Comparison of ENCODE assay signal across 8 mouse cellular contexts in the genomic region with DNA sequence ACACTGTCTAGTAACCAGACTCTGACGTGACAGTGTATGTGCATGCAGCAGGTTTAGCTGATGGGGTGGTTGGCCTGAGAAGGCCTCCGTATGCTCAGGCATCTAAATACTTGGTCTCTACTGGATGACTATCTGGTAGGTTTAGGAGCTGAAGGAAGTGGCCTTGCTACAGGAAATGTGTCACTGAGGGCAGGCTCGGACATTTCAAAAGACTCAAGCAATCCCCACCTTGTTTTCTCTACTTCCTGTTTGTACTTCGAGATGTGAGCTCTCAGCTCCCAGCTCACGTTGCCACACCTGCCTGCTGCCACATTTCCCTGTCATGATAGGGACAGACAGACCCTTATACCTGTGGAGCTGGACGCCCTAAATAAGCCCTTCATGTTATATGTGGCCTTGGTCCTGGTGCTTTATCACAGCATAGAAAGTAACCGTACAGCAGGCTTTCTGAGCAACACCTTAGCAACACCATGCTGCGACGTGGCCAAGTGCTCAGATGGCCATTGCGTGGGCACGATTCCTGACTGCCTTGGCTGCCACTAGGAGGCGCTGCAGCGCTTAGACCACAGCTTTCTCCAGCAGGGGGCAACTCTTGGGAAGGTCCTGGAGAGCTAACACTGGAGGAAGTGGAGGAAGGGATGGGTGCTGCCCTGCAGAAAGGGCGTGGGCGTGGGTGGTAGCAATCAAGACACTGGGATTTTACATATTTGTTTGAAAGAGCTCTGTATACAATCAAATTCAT.
DNase-seq lines count a peak whose midpoint lies in the region; ATAC-seq and TF ChIP-seq lines count a peak whose summit lies in the region.

No protein-coding gene starts in this region.

- 58% methylated on average over 15 of the region's 15 CpGs for WGBS in midbrain, embryonic 12.5 days
- WGBS in midbrain, embryonic 16.5 days: 61% methylated on average over 15 of the region's 15 CpGs

- DNase-seq in gastrocnemius, adult 2 months: peak; percentile 31
- no peak for DNase-seq in gastrocnemius, adult 8-10 months (ENCODE audit: low spot score in 2 of 2)
- peak; percentile 39 to 59 for DNase-seq in lung, postnatal 4 days
- DNase-seq in urinary bladder, postnatal 10 days (ENCODE audit: low spot score): no peak

- no peak overlapping the region for H3K4me3 ChIP-seq in gastrocnemius, adult 2 months
- no peak overlapping the region for H3K4me3 ChIP-seq in midbrain, embryonic 12.5 days
- no peak overlapping the region for H3K4me3 ChIP-seq in midbrain, embryonic 16.5 days (ENCODE audit: low read depth, low read length)

- 0 out of 2 replicates have a peak, but pooled peaks have one; percentile 19 for ATAC-seq in midbrain, embryonic 12.5 days (ENCODE audit: low FRiP score, low read depth)
- ATAC-seq in midbrain, embryonic 16.5 days: no peak
- ATAC-seq in common myeloid progenitor, adult 5-6 weeks (replicated peaks; ENCODE audit: low read depth, poor library complexity, severe bottlenecking): peak; percentile 70
- ATAC-seq in frontal cortex, adult (ENCODE audit: low TSS enrichment): no peak

- no peaks in the 10 kb centered on the region; the same call in 1 of the 2 replicates for H3K4me1 ChIP-seq in midbrain, embryonic 12.5 days
- no peaks in the 10 kb centered on the region for H3K4me1 ChIP-seq in midbrain, embryonic 16.5 days (ENCODE audit: control insufficient read depth, insufficient read depth, low read length)

- H3K27me3 ChIP-seq in midbrain, embryonic 12.5 days: no peaks in the 10 kb centered on the region
- H3K27me3 ChIP-seq in midbrain, embryonic 16.5 days (ENCODE audit: control insufficient read depth, insufficient read depth, low read depth, low read length): no peaks in the 10 kb centered on the region

- H3K9me3 ChIP-seq in midbrain, embryonic 12.5 days: no peaks in the 10 kb centered on the region
- no peaks in the 10 kb centered on the region for H3K9me3 ChIP-seq in midbrain, embryonic 16.5 days (replicated peaks; ENCODE audit: control insufficient read depth, low read length, poor library complexity, severe bottlenecking)

- no peak overlapping the region for H3K9ac ChIP-seq in midbrain, embryonic 12.5 days (replicated peaks)
- no peak overlapping the region for H3K9ac ChIP-seq in midbrain, embryonic 16.5 days (ENCODE audit: low read depth, low read length)

- TF ChIP-seq CTCF in gastrocnemius, adult 2 months (IDR thresholded peaks at IDR 0.05): peak; percentile 71

- no peak overlapping the region for H3K4me2 ChIP-seq in midbrain, embryonic 12.5 days (replicated peaks)
- H3K4me2 ChIP-seq in midbrain, embryonic 16.5 days (ENCODE audit: low read length): no peak overlapping the region

- H3K27ac ChIP-seq in gastrocnemius, adult 2 months: no peak overlapping the region; the same call in 1 of the 2 replicates
- no peak overlapping the region for H3K27ac ChIP-seq in midbrain, embryonic 12.5 days (replicated peaks)
- H3K27ac ChIP-seq in midbrain, embryonic 16.5 days (ENCODE audit: low read length): no peak overlapping the region

- H3K36me3 ChIP-seq in midbrain, embryonic 12.5 days: no peaks in the 10 kb centered on the region
- H3K36me3 ChIP-seq in midbrain, embryonic 16.5 days (ENCODE audit: control insufficient read depth, insufficient read depth, low read length): no peaks in the 10 kb centered on the region

- intact Hi-C loops in gastrocnemius, adult 2 months (cut with DNase I): no loop called here

Comparison
In these comparisons a context has a peak if more than half of its experiments do, and no peak if none do; other contexts are left out.
1. DNase-seq: peak in gastrocnemius, adult 2 months (single experiment) and lung, postnatal 4 days (2 of 2); none in gastrocnemius, adult 8-10 months (0 of 2) and urinary bladder, postnatal 10 days (single experiment).
2. ATAC-seq: peak in midbrain, embryonic 12.5 days (single experiment) and common myeloid progenitor, adult 5-6 weeks (single experiment); none in midbrain, embryonic 16.5 days (single experiment) and frontal cortex, adult (single experiment).